Comparison of ENCODE assay signal across 8 mouse cellular contexts in genomic region chr11:77800869-77801701, GRCm38 (mm10). TPM values are rescaled to one million over a fixed set of nuclear protein-coding genes. Genes with fewer than 3 reads are reported as not detected.
DNase-seq lines count a peak whose midpoint lies in the region; ATAC-seq and TF ChIP-seq lines count a peak whose summit lies in the region.

No protein-coding gene starts in this region.

- ATAC-seq in hindbrain, embryonic 13.5 days (ENCODE audit: low FRiP score), result peak; percentile 49; the same call in 1 of the 2 replicates
- ATAC-seq in limb, embryonic 14.5 days (ENCODE audit: low FRiP score, low read depth), result peak; percentile 85
- ATAC-seq in midbrain, embryonic 14.5 days (ENCODE audit: low FRiP score, low TSS enrichment), result no peak

- intact Hi-C loops in gastrocnemius, adult 2 months (cut with DNase I), result loop anchor here (5.0 kb wide), 1 partner anchor 114 kb away; the partner anchor contains the start of gene Nufip2

- WGBS in hindbrain, embryonic 13.5 days, result 31% methylated on average over 15 of the region's 15 CpGs
- 19% methylated on average over 15 of the region's 15 CpGs for WGBS in limb, embryonic 14.5 days
- 35% methylated on average over 15 of the region's 15 CpGs for WGBS in midbrain, embryonic 14.5 days

- TF ChIP-seq POLR2A in limb, embryonic 14.5 days (IDR thresholded peaks at IDR 0.05; ENCODE audit: borderline replicate concordance, extremely low read depth, insufficient read depth, insufficient read length), result no peak

- no peak overlapping the region for H3K4me2 ChIP-seq in hindbrain, embryonic 13.5 days
- peak overlapping the region; percentile 29; the same call in 1 of the 2 replicates for H3K4me2 ChIP-seq in limb, embryonic 14.5 days (replicated peaks; ENCODE audit: low read depth, low read length, severe bottlenecking)
- H3K4me2 ChIP-seq in midbrain, embryonic 14.5 days (ENCODE audit: low read length), result no peak overlapping the region

- H3K4me1 ChIP-seq in hindbrain, embryonic 13.5 days (replicated peaks), result peaks cover 23% of the 10 kb centered on the region
- peaks cover 9% of the 10 kb centered on the region for H3K4me1 ChIP-seq in limb, embryonic 14.5 days (ENCODE audit: control insufficient read depth, insufficient read depth, low read length)
- no peaks in the 10 kb centered on the region for H3K4me1 ChIP-seq in midbrain, embryonic 14.5 days (ENCODE audit: control insufficient read depth, insufficient read depth, low read length)

- H3K9me3 ChIP-seq in hindbrain, embryonic 13.5 days, result no peaks in the 10 kb centered on the region
- no peaks in the 10 kb centered on the region for H3K9me3 ChIP-seq in limb, embryonic 14.5 days (ENCODE audit: control insufficient read depth, low read length)
- no peaks in the 10 kb centered on the region for H3K9me3 ChIP-seq in midbrain, embryonic 14.5 days (ENCODE audit: control insufficient read depth, low read length)

- no peaks in the 10 kb centered on the region for H3K27me3 ChIP-seq in hindbrain, embryonic 13.5 days
- H3K27me3 ChIP-seq in limb, embryonic 14.5 days (ENCODE audit: control insufficient read depth, insufficient read depth, low read length), result no peaks in the 10 kb centered on the region
- H3K27me3 ChIP-seq in midbrain, embryonic 14.5 days (ENCODE audit: control insufficient read depth, insufficient read depth, low read length), result no peaks in the 10 kb centered on the region

- no peaks in the 10 kb centered on the region for H3K36me3 ChIP-seq in hindbrain, embryonic 13.5 days
- H3K36me3 ChIP-seq in limb, embryonic 14.5 days (ENCODE audit: control insufficient read depth, insufficient read depth, low read length), result peaks cover 3% of the 10 kb centered on the region; the same call in 1 of the 2 replicates
- no peaks in the 10 kb centered on the region for H3K36me3 ChIP-seq in midbrain, embryonic 14.5 days (ENCODE audit: control insufficient read depth, insufficient read depth, low read length)

- peak overlapping the region; percentile 98 for H3K27ac ChIP-seq in gastrocnemius, adult 2 months
- no peak overlapping the region; the same call in 1 of the 2 replicates for H3K27ac ChIP-seq in hindbrain, embryonic 13.5 days
- peak overlapping the region; percentile 48 for H3K27ac ChIP-seq in limb, embryonic 14.5 days (replicated peaks; ENCODE audit: low read depth, low read length)
- H3K27ac ChIP-seq in midbrain, embryonic 14.5 days (replicated peaks; ENCODE audit: low read depth, low read length), result no peak overlapping the region

- peak overlapping the region; percentile 46 for H3K9ac ChIP-seq in hindbrain, embryonic 13.5 days
- peak overlapping the region; percentile 36 for H3K9ac ChIP-seq in limb, embryonic 14.5 days (ENCODE audit: low read depth, low read length, severe bottlenecking)
- H3K9ac ChIP-seq in midbrain, embryonic 14.5 days (replicated peaks; ENCODE audit: low read length), result no peak overlapping the region

- peak; percentile 74 to 79 for DNase-seq in CD8-positive naive resting alpha-beta T cell, adult 2 months (ENCODE audit: low read depth in 2 of 2, low spot score in 2 of 2)
- DNase-seq in adrenal gland, postnatal 10 days, result peak; percentile 87
- peak; percentile 93 for DNase-seq in gastrocnemius, adult 2 months
- peak; percentile 64 for DNase-seq in limb, embryonic 14.5 days (ENCODE audit: low spot score)
- peak; percentile 11 for DNase-seq in midbrain, embryonic 14.5 days
- peak; percentile 82 for DNase-seq in testis, postnatal 10 days (ENCODE audit: low spot score)
- no peak for DNase-seq in cerebellum, postnatal 14 days

- no peak for TF ChIP-seq CTCF in gastrocnemius, adult 2 months (IDR thresholded peaks at IDR 0.05)

- peak overlapping the region; percentile 73 for H3K4me3 ChIP-seq in gastrocnemius, adult 2 months
- H3K4me3 ChIP-seq in hindbrain, embryonic 13.5 days, result no peak overlapping the region
- H3K4me3 ChIP-seq in limb, embryonic 14.5 days (replicated peaks; ENCODE audit: low read length), result peak overlapping the region; percentile 20; the same call in 1 of the 2 replicates
- no peak overlapping the region for H3K4me3 ChIP-seq in midbrain, embryonic 14.5 days (replicated peaks; ENCODE audit: low read depth, low read length)

RNA-seq across cellular contexts. Expression of gene Gm10277, which starts 13.5 kb away (rescaled TPM):
- total RNA-seq in adrenal gland, postnatal 10 days (2021), result not detected
- not detected for total RNA-seq in gastrocnemius, adult 2 months (2021)
- 2.0 and 2.7 TPM in 2 replicates for polyA plus RNA-seq in hindbrain, embryonic 13.5 days (2015; fragmentation: Nextera tagmentation; extraction: Ambion mirVana)
- not detected in 2 replicates for polyA plus RNA-seq in limb, embryonic 14.5 days (2012; rRNA removed)
- polyA plus RNA-seq in limb, embryonic 14.5 days (2014; fragmentation: Nextera tagmentation; extraction: Ambion mirVana), result 0.75 and 0.89 TPM in 2 replicates
- polyA plus RNA-seq in midbrain, embryonic 14.5 days (2014; fragmentation: Nextera tagmentation; extraction: Ambion mirVana), result 1.0 and 1.6 TPM in 2 replicates

RNA-seq across cellular contexts. Expression of gene Myo18a, which starts 38.0 kb away (rescaled TPM):
- 10 to 100 TPM; 53.9 to 80.1 TPM for total RNA-seq in adrenal gland, postnatal 10 days (2021)
- total RNA-seq in gastrocnemius, adult 2 months (2021), result 100 to 1,000 TPM; 345 to 399 TPM
- 45.4 and 54.0 TPM in 2 replicates for polyA plus RNA-seq in hindbrain, embryonic 13.5 days (2015; fragmentation: Nextera tagmentation; extraction: Ambion mirVana)
- 42.9 and 47.0 TPM in 2 replicates for polyA plus RNA-seq in limb, embryonic 14.5 days (2012; rRNA removed)
- polyA plus RNA-seq in limb, embryonic 14.5 days (2014; fragmentation: Nextera tagmentation; extraction: Ambion mirVana), result 43.5 and 45.3 TPM in 2 replicates
- 42.3 and 49.7 TPM in 2 replicates for polyA plus RNA-seq in midbrain, embryonic 14.5 days (2014; fragmentation: Nextera tagmentation; extraction: Ambion mirVana)

Comparison
In these comparisons a context has a peak if more than half of its experiments do, and no peak if none do; other contexts are left out.
1. DNase-seq: peak in CD8-positive naive resting alpha-beta T cell, adult 2 months (2 of 2), adrenal gland, postnatal 10 days (single experiment), gastrocnemius, adult 2 months (single experiment), limb, embryonic 14.5 days (single experiment), midbrain, embryonic 14.5 days (single experiment) and testis, postnatal 10 days (single experiment); none in cerebellum, postnatal 14 days (0 of 2).
2. H3K27ac ChIP-seq: peak in gastrocnemius, adult 2 months (single experiment) and limb, embryonic 14.5 days (single experiment); none in hindbrain, embryonic 13.5 days (single experiment) and midbrain, embryonic 14.5 days (single experiment).
3. H3K4me3 ChIP-seq: peak in gastrocnemius, adult 2 months (single experiment) and limb, embryonic 14.5 days (single experiment); none in hindbrain, embryonic 13.5 days (single experiment) and midbrain, embryonic 14.5 days (single experiment).